Mouse (Mus musculus): ENCODE measurements at regions not wholly inside any gene's neighbourhood (a gene's known extent, or its start where the extent isn't known, plus 50 kb on each side); places are given as distances from the start of the nearest gene placed in this dataset.

GRCm38 (mm10) chr1:157695198-157695597 lies 188.7 kb downstream of the Sec16b start:
- no peak for TF ChIP-seq CTCF (IDR thresholded peaks at IDR 0.05; ENCODE audit: low read depth)
- no peak for TF ChIP-seq EP300 (optimal IDR thresholded peaks at IDR 0.05)
